Mouse (Mus musculus): ENCODE measurements around the gene Rasl12. TPM values are rescaled to one million over a fixed set of nuclear protein-coding genes. Genes with fewer than 3 reads are reported as not detected.

The Rasl12 gene
- total RNA-seq, 1 experiment from 2014 or later: 0.95 TPM

DNA sequence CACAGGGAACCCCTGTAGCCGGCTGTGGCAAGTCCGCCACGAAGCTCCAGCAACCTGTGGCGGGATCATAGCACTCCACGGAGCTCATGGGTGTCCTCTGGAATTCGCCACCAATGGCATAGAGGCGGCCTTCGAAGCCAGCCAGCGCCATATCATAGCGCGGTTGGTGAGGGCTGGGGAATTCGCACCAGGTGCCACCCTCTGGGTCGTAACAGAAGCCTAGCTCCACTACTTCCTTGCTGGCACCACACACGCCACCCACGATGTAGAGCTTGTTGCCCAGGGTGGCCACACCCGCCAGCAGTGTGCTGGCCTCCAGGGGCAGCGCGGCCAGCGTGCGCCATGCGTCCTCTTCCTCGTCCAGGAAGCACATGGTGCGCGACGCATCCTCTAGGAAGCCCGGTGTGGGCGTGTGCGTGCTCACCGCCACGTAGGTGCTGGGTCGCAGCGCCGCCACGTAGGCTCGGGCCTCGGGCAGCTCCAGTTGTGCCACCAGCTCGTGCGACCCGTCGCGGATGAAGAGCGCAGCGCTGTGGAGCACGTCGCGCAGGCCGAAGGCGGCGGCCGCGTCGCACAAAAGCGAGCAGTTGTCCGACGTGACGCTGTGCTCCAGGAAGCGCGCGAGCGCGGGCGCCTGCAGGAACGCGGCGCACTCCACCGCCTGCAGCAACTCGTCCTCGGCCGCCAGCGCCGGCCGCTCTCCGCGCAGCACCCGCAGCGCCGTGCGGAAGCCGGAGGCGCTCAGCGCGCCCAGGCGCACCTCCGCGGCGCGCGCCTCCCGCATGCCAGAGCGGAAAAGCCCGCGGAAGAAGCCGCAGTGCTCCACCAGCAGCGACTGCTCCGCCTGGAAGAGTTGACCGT lies 7.3 kb upstream of the Rasl12 start:
- ATAC-seq (replicated peaks; ENCODE audit: insufficient number of reproducible peaks, low FRiP score, low TSS enrichment, poor library complexity, severe bottlenecking): no peak

DNA sequence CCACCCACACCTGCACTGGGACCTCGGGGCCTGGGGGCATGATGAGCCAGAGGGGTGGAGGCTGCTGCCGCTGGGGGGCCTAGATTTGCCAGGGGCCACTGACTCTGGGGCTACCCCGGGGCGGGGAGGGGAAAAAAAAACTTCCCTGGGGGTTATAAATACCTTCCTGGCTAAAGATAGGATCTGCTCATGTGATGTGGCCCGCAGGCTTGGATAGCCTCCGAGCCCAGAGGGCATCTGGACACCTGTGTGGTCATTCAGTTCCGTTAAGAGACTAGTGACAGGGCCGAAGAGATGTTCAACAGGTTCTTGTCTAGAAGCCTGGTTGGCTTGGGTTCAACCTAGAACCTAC lies 6.7 kb upstream of the Rasl12 start, which contains the start of gene Kbtbd13:
Gene Kbtbd13, minus strand, starts transcription at position 40 of the 352 bp plus-strand sequence.
- ATAC-seq (replicated peaks; ENCODE audit: insufficient number of reproducible peaks, low FRiP score, low TSS enrichment, poor library complexity, severe bottlenecking): no peak

GRCm38 (mm10) chr9:65392638-65393364 lies 5.5 kb upstream of the Rasl12 start:
- ATAC-seq (replicated peaks; ENCODE audit: insufficient number of reproducible peaks, low FRiP score, low TSS enrichment, poor library complexity, severe bottlenecking): peak; percentile 58; the same call in 1 of the 2 replicates

DNA sequence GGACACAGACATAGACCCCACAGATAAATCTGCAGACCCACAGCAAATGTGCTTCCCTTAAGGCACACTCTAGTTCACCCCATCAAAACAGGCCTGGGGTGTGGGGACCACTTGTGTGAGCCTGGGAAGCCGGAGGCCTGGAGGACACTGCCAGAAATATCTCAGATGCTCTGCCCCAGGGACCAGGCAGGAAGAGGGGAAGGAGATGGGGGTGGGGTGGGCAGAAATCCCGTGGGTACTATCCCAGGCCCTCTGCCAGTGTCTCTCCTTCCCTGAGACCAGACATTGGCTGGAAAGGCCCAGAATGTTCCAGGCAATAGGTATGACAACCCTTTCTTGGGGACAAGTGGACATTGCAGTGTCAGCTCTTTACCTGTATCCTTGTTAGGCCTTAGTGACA lies 4.7 kb upstream of the Rasl12 start:
- ATAC-seq (replicated peaks; ENCODE audit: insufficient number of reproducible peaks, low FRiP score, low TSS enrichment, poor library complexity, severe bottlenecking): no peak

- no peak for ATAC-seq (replicated peaks; ENCODE audit: insufficient number of reproducible peaks, low FRiP score, low TSS enrichment, poor library complexity, severe bottlenecking)
These were observed 3.9 kb upstream of the Rasl12 start for GRCm38 (mm10) chr9:65394360-65394759.

- ATAC-seq (replicated peaks; ENCODE audit: insufficient number of reproducible peaks, low FRiP score, low TSS enrichment, poor library complexity, severe bottlenecking): no peak
These were observed 1.6 kb downstream of the Rasl12 start for GRCm38 (mm10) chr9:65399934-65400333.

- peak; percentile 34; the same call in 1 of the 2 replicates for ATAC-seq (replicated peaks; ENCODE audit: insufficient number of reproducible peaks, low FRiP score, low TSS enrichment, poor library complexity, severe bottlenecking)
These were observed 6.3 kb downstream of the Rasl12 start for GRCm38 (mm10) chr9:65404331-65405183.

DNA sequence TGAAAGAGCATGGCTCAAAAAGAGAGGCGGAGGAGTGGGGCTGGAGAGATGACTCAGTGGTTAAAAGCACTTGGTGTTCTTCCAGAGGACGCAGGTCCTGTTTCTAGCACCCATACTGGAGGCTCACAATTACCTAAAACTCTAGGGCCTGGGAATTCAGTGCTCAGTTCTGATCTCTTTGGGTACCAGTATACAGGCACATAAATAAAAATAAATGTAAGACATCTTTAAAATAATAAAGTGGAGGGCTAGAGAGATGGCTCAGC lies 6.8 kb downstream of the Rasl12 start:
- no peak for ATAC-seq (replicated peaks; ENCODE audit: insufficient number of reproducible peaks, low FRiP score, low TSS enrichment, poor library complexity, severe bottlenecking)

DNA sequence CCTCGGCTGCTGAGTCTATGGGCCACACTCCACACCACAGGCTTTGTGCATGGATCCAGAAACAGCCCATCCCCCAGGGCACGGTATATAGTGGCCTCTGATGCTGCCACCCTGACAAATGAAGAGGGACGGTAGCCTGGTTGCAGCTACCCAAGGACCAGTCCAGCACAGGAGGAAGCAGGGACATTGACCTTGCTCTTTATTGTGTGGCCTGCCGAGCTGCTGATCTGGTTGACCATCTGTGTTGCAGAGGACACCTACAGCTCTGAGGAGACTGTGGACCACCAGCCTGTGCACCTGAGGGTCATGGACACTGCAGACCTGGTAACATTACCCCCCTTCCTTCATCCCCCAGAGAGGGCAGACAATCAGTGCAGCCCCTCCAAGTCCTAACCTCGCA lies 9.0 kb downstream of the Rasl12 start:
- no peak for ATAC-seq (replicated peaks; ENCODE audit: insufficient number of reproducible peaks, low FRiP score, low TSS enrichment, poor library complexity, severe bottlenecking)

GRCm38 (mm10) chr9:65407861-65408260 lies 9.6 kb downstream of the Rasl12 start:
- no peak for ATAC-seq (replicated peaks; ENCODE audit: insufficient number of reproducible peaks, low FRiP score, low TSS enrichment, poor library complexity, severe bottlenecking)

DNA sequence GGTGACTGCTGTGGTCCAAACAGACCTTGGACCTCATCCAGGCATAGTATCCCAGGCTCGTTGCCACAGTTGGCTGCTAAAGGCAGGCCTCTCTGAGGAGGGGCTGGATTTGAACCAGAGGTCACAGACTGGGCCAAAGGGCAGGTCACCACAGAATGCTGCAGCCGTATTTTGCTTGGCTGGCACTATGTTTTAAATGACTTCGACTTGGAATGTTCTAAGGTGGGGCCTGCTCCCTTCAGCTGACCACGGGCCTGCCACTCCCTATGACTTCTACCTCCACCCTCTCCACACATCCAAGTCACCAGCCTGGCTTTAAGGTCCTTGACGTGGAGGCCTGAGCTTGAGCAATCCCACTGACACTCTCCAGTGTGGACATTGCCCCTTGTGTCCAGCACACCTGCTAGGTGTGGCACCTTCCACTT lies 10.6 kb downstream of the Rasl12 start:
- ATAC-seq (replicated peaks; ENCODE audit: insufficient number of reproducible peaks, low FRiP score, low TSS enrichment, poor library complexity, severe bottlenecking): no peak

DNA sequence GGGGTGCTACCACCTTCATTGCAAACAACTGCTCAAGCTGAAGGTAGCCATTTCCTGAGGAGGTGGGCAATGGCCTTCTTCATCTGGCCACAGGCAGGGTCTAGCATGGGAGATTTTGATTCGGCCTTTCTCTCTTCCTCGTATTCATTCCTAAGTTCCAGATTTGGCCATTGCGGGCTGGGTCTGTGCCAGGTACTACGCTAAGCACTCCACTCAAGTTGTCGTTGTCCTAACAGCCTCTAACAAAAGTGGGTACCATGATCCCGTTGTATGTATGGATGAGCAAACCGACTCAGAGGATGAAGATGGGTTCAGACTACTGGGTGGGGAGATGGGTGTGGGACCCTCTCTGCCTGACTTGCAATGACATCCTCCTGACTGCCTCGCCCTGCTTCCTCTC lies 12.1 kb downstream of the Rasl12 start:
- ATAC-seq (replicated peaks; ENCODE audit: insufficient number of reproducible peaks, low FRiP score, low TSS enrichment, poor library complexity, severe bottlenecking): no peak

- no peak for ATAC-seq (replicated peaks; ENCODE audit: insufficient number of reproducible peaks, low FRiP score, low TSS enrichment, poor library complexity, severe bottlenecking)
These were observed 13.0 kb downstream of the Rasl12 start for GRCm38 (mm10) chr9:65411326-65411725.

DNA sequence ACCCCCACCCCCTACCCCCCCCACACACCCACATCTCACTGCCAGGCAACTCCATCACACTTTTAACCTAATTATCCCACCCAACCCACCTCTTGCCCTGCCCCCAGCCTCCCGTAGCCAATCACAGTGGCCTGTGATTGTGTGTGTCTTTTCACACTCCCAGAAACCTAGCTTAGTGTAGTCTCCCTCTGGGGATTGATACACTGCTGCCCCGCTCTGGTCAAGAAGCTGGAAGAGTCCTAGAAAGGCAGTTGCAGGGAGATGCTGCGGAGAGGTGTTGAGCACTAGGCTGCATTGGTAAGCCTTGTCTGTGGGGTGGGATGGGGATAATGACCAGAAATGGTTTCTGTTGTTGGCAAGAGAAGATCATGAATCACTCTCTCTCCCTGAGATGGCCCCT lies 19.4 kb downstream of the Rasl12 start:
- ATAC-seq (replicated peaks; ENCODE audit: insufficient number of reproducible peaks, low FRiP score, low TSS enrichment, poor library complexity, severe bottlenecking): no peak

- no peak for ATAC-seq (replicated peaks; ENCODE audit: insufficient number of reproducible peaks, low FRiP score, low TSS enrichment, poor library complexity, severe bottlenecking)
These were observed 21.3 kb downstream of the Rasl12 start for GRCm38 (mm10) chr9:65419633-65420032.

GRCm38 (mm10) chr9:65422760-65423501 lies 24.6 kb downstream of the Rasl12 start, which contains the start of gene Slc51b:
Gene Slc51b (minus strand): TSS chr9:65422955.
- ATAC-seq (replicated peaks; ENCODE audit: insufficient number of reproducible peaks, low FRiP score, low TSS enrichment, poor library complexity, severe bottlenecking): no peak

DNA sequence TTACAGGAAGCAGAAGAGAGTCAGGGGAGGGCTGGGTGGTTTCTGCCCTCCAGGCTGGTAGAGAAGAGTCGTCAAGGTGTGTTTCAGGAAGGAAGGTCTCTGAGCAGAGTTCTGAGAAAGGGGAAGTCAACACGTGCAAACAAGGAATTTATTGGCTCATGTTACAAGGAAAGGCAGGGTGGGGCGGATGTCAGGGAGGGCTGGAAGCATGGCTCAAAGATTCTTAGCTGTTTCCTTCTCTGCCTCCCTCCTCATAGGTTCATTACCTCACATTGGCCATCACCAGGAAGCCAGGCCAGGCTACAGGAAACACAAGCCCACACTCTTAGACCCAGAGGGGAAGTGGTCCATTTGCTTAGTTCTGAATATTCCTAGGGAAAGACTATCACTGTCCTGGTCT lies 26.1 kb downstream of the Rasl12 start:
- ATAC-seq (replicated peaks; ENCODE audit: insufficient number of reproducible peaks, low FRiP score, low TSS enrichment, poor library complexity, severe bottlenecking): no peak

- ATAC-seq (replicated peaks; ENCODE audit: insufficient number of reproducible peaks, low FRiP score, low TSS enrichment, poor library complexity, severe bottlenecking): no peak
These were observed 29.2 kb downstream of the Rasl12 start for GRCm38 (mm10) chr9:65427511-65427910.

DNA sequence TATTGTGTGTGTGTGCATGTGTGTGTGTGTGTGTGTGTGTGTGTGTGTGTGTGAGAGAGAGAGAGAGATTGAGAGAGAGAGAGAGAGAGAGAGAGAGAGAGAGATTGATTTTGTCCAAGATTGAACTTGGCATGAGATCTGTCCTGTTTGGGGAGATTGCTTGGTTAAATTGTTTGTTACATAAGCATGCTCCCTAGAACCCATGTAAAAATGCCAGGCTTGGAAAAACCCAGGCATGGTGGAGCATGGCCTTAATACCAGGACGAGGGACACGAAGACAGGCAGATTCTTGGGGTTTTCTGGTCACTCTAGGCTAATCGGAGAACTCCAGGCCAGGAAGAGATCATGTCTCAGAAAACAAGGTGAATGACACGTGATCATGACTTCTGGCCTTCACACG lies 29.7 kb downstream of the Rasl12 start:
- no peak for ATAC-seq (replicated peaks; ENCODE audit: insufficient number of reproducible peaks, low FRiP score, low TSS enrichment, poor library complexity, severe bottlenecking)
